Mouse (Mus musculus): Measurements from ENCODE around the gene Myl4.

Gene Myl4

GRCm38 (mm10) chr11:104599265-104599945, 48.9 kb downstream of the Myl4 start:
- DNase-seq (ENCODE audit: extremely low read depth, insufficient read length, low spot score) = no peak

- DNase-seq (ENCODE audit: extremely low read depth, insufficient read length, low spot score) = no peak
These were observed 50.2 kb downstream of the Myl4 start for GRCm38 (mm10) chr11:104600675-104601074.

GRCm38 (mm10) chr11:104604192-104604591, 53.7 kb downstream of the Myl4 start:
- no peak for DNase-seq (ENCODE audit: extremely low read depth, insufficient read length, low spot score)

GRCm38 (mm10) chr11:104607491-104608245, 57.2 kb downstream of the Myl4 start, which contains the start of gene Itgb3:
Itgb3 (plus strand) TSS chr11:104608000.
- no peak for DNase-seq (ENCODE audit: extremely low read depth, insufficient read length, low spot score)

GRCm38 (mm10) chr11:104608249-104608920, 57.9 kb downstream of the Myl4 start:
- no peak for DNase-seq (ENCODE audit: extremely low read depth, insufficient read length, low spot score)

GRCm38 (mm10) chr11:104609033-104609684, 58.7 kb downstream of the Myl4 start:
- DNase-seq (ENCODE audit: extremely low read depth, insufficient read length, low spot score) = no peak

GRCm38 (mm10) chr11:104609733-104610132, 59.3 kb downstream of the Myl4 start:
- DNase-seq (ENCODE audit: extremely low read depth, insufficient read length, low spot score) = no peak

- peak; percentile 83 for DNase-seq (ENCODE audit: extremely low read depth, insufficient read length, low spot score)
These were observed 61.2 kb downstream of the Myl4 start for GRCm38 (mm10) chr11:104611579-104612151.

- no peak for DNase-seq (ENCODE audit: extremely low read depth, insufficient read length, low spot score)
These were observed 63.1 kb downstream of the Myl4 start for GRCm38 (mm10) chr11:104613551-104613950.

GRCm38 (mm10) chr11:104614130-104614529, 63.7 kb downstream of the Myl4 start:
- DNase-seq (ENCODE audit: extremely low read depth, insufficient read length, low spot score) = no peak

GRCm38 (mm10) chr11:104616182-104616581, 65.7 kb downstream of the Myl4 start:
- no peak for DNase-seq (ENCODE audit: extremely low read depth, insufficient read length, low spot score)

- no peak for DNase-seq (ENCODE audit: extremely low read depth, insufficient read length, low spot score)
These were observed 68.2 kb downstream of the Myl4 start for GRCm38 (mm10) chr11:104618638-104619076.

GRCm38 (mm10) chr11:104619084-104620022, 68.9 kb downstream of the Myl4 start:
- no peak for DNase-seq (ENCODE audit: extremely low read depth, insufficient read length, low spot score)

- no peak for DNase-seq (ENCODE audit: extremely low read depth, insufficient read length, low spot score)
These were observed 71.8 kb downstream of the Myl4 start for GRCm38 (mm10) chr11:104622040-104622962.

GRCm38 (mm10) chr11:104624791-104625391, 74.4 kb downstream of the Myl4 start:
- peak; percentile 69 for DNase-seq (ENCODE audit: extremely low read depth, insufficient read length, low spot score)

- no peak for DNase-seq (ENCODE audit: extremely low read depth, insufficient read length, low spot score)
These were observed 75.3 kb downstream of the Myl4 start for GRCm38 (mm10) chr11:104625453-104626402.

GRCm38 (mm10) chr11:104626635-104627034, 76.2 kb downstream of the Myl4 start:
- DNase-seq (ENCODE audit: extremely low read depth, insufficient read length, low spot score) = no peak

All from 3134 (cell line).